Mouse (Mus musculus): ENCODE results near the gene AU022252. TPM values are rescaled to one million over a fixed set of nuclear protein-coding genes. Genes with fewer than 3 reads are reported as not detected.
A peak's percentile ranks its signal among the peaks of the same experiment; 100 is the strongest.

The AU022252 gene
- polyA plus RNA-seq, 1 experiment from 2014 or later: 24.0 TPM

- H3K27me3 ChIP-seq (ENCODE audit: control insufficient read depth, insufficient read depth, low read length): no peaks in the 10 kb centered on the region
- 86% methylated on average over 3 of the region's 3 CpGs for WGBS
- H3K4me3 ChIP-seq (ENCODE audit: low read depth, low read length): no peak overlapping the region
- no peak for ATAC-seq (ENCODE audit: insufficient number of reproducible peaks, insufficient read depth, low FRiP score, low read depth)
- H3K4me1 ChIP-seq (ENCODE audit: control insufficient read depth, insufficient read depth, low read length): no peaks in the 10 kb centered on the region; the same call in 1 of the 2 replicates
- H3K9me3 ChIP-seq (ENCODE audit: control insufficient read depth, low read depth, low read length): no peaks in the 10 kb centered on the region
- H3K36me3 ChIP-seq (ENCODE audit: control insufficient read depth, insufficient read depth, low read length): peaks cover 20% of the 10 kb centered on the region
- H3K27ac ChIP-seq (ENCODE audit: low read length): no peak overlapping the region
- no peak overlapping the region for H3K4me2 ChIP-seq (replicated peaks; ENCODE audit: low read depth, low read length)
- H3K9ac ChIP-seq (replicated peaks; ENCODE audit: low read depth, low read length): no peak overlapping the region
Observed at GRCm38 (mm10) chr4:119238661-119239060, 6.1 kb upstream of the AU022252 start.

DNA sequence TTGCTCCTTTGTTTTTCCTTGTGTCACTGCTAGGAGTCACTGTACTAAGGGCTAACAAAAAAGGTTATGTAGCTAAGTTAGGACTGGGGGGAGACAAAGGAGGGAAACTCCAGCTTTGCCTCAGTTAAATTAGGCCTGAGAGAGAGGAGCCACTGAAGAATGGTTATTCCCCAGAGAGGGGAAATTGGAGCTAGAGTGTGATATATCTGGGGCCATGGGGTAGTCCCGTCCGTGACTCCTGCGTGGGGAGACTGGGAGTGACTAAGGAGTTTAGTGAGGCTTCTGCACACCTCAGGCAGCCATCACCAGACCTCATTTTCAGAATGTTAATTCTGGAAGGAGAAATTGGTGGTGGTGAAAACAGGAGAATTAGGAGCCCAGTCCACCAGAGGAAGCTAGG, 1.8 kb upstream of the AU022252 start:
- H3K27me3 ChIP-seq (ENCODE audit: control insufficient read depth, insufficient read depth, low read length): no peaks in the 10 kb centered on the region
- H3K9me3 ChIP-seq (ENCODE audit: control insufficient read depth, low read depth, low read length): no peaks in the 10 kb centered on the region
- peaks cover 5% of the 10 kb centered on the region for H3K36me3 ChIP-seq (ENCODE audit: control insufficient read depth, insufficient read depth, low read length)
- 85% methylated on average over 3 of the region's 3 CpGs for WGBS
- no peak overlapping the region for H3K9ac ChIP-seq (replicated peaks; ENCODE audit: low read depth, low read length)
- H3K4me2 ChIP-seq (replicated peaks; ENCODE audit: low read depth, low read length): peak overlapping the region; percentile 67
- peaks cover 6% of the 10 kb centered on the region; the same call in 1 of the 2 replicates for H3K4me1 ChIP-seq (ENCODE audit: control insufficient read depth, insufficient read depth, low read length)
- peak overlapping the region; percentile 71; the same call in 1 of the 2 replicates for H3K4me3 ChIP-seq (ENCODE audit: low read depth, low read length)
- ATAC-seq (ENCODE audit: insufficient number of reproducible peaks, insufficient read depth, low FRiP score, low read depth): no peak
- no peak overlapping the region for H3K27ac ChIP-seq (ENCODE audit: low read length)

DNA sequence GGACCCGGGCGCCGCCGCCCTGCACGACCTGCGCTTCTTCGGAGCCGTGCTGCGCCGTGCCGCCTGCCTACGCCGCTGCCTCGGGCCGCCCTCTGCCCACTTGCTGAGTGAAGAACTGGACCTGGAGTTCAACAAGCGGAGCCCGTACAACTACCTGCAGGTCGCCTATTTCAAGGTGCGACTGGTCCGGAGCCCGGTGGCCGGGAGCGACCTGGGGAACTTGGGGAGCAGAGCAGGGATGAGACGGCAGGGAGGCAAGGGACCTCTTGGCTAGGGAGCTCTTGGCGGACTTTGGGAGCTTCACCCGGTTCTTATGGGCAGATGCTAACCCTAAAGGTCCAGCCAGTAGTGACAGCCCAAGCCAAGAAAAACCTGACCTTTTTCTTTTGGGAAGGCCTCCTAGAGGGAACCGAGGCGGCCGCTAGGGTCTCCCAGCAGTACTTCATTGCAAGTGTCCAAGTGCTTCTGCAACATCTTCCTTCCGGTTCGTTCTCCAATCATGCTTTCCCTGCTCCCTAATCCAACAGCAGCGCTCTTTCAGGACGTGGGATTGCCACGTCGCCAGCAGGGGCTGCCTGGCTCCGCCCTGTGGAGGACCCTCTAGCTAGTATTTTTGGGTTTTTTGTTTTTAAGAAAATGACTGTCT, 867 bp upstream of the AU022252 start:
- H3K9me3 ChIP-seq (ENCODE audit: control insufficient read depth, low read depth, low read length): no peaks in the 10 kb centered on the region
- peak overlapping the region; percentile 72 for H3K9ac ChIP-seq (replicated peaks; ENCODE audit: low read depth, low read length)
- H3K4me2 ChIP-seq (replicated peaks; ENCODE audit: low read depth, low read length): peak overlapping the region; percentile 67
- no peak for ATAC-seq (ENCODE audit: insufficient number of reproducible peaks, insufficient read depth, low FRiP score, low read depth)
- H3K4me3 ChIP-seq (ENCODE audit: low read depth, low read length): peak overlapping the region; percentile 71
- H3K27ac ChIP-seq (ENCODE audit: low read length): peak overlapping the region; percentile 48
- WGBS: 0% methylated on average over 34 of the region's 36 CpGs
- peaks cover 7% of the 10 kb centered on the region for H3K36me3 ChIP-seq (ENCODE audit: control insufficient read depth, insufficient read depth, low read length)
- peaks cover 6% of the 10 kb centered on the region; the same call in 1 of the 2 replicates for H3K4me1 ChIP-seq (ENCODE audit: control insufficient read depth, insufficient read depth, low read length)
- no peaks in the 10 kb centered on the region for H3K27me3 ChIP-seq (ENCODE audit: control insufficient read depth, insufficient read depth, low read length)

DNA sequence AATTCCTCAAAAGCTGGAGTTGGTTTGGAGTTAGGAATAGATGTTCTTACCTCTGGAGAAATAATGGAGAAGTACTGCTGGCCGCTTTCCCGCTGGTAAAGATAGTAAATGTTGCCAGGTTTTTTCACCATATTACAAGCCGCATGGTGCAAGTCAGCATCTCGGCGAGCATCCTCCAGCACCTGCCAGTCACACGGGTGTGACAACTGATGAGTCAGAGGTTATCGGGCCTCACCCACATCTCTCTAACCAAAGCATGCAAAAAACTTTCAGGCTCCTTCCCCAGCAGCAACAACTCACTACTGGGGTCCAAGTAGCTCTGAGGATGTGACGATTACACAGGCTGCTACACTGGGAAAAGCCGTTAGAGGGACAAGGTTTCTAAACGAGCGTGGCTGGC, 5.8 kb downstream of the AU022252 start:
- Histone ChIP-seq H3K9me3 (ENCODE audit: control insufficient read depth, low read depth, low read length) (no peaks in the 10 kb centered on the region), H3K27me3 (ENCODE audit: control insufficient read depth, insufficient read depth, low read length) (no peaks in the 10 kb centered on the region), H3K36me3 (ENCODE audit: control insufficient read depth, insufficient read depth, low read length) (peaks cover 43% of the 10 kb centered on the region), H3K27ac (ENCODE audit: low read length) (no peak overlapping the region), H3K9ac (replicated peaks; ENCODE audit: low read depth, low read length) (no peak overlapping the region), H3K4me1 (ENCODE audit: control insufficient read depth, insufficient read depth, low read length) (peaks cover 5% of the 10 kb centered on the region; the same call in 1 of the 2 replicates), H3K4me2 (replicated peaks; ENCODE audit: low read depth, low read length) (no peak overlapping the region), H3K4me3 (ENCODE audit: low read depth, low read length) (no peak overlapping the region)
- ATAC-seq (ENCODE audit: insufficient number of reproducible peaks, insufficient read depth, low FRiP score, low read depth): no peak
- 92% methylated on average over 11 of the region's 11 CpGs for WGBS

DNA sequence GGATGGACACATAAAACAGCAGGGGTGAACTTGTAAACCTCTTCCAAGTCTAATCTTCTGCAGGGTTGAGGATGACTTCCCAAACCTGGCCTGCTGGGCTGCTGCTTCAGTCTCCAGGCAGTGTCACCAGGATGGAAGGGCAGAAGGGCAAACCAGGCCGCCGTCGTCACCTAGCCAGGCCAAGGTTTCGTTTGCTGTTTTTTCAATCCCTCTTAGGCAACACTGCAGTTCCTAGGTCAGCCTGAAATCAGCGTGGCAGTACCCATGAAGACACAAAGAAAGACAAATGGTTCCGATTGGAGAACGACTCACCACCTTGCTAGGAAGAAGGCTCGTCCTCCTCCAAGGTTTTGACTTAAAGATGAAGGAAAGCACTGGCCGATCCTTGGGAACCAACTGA, 6.8 kb downstream of the AU022252 start:
- H3K4me1 ChIP-seq (ENCODE audit: control insufficient read depth, insufficient read depth, low read length): no peaks in the 10 kb centered on the region
- no peak overlapping the region for H3K4me2 ChIP-seq (replicated peaks; ENCODE audit: low read depth, low read length)
- H3K36me3 ChIP-seq (ENCODE audit: control insufficient read depth, insufficient read depth, low read length): peaks cover 43% of the 10 kb centered on the region
- H3K9me3 ChIP-seq (ENCODE audit: control insufficient read depth, low read depth, low read length): no peaks in the 10 kb centered on the region
- 89% methylated on average over 9 of the region's 9 CpGs for WGBS
- H3K27ac ChIP-seq (ENCODE audit: low read length): no peak overlapping the region
- no peak overlapping the region for H3K4me3 ChIP-seq (ENCODE audit: low read depth, low read length)
- no peak for ATAC-seq (ENCODE audit: insufficient number of reproducible peaks, insufficient read depth, low FRiP score, low read depth)
- H3K27me3 ChIP-seq (ENCODE audit: control insufficient read depth, insufficient read depth, low read length): no peaks in the 10 kb centered on the region
- H3K9ac ChIP-seq (replicated peaks; ENCODE audit: low read depth, low read length): no peak overlapping the region

- peaks cover 43% of the 10 kb centered on the region for H3K36me3 ChIP-seq (ENCODE audit: control insufficient read depth, insufficient read depth, low read length)
- H3K27ac ChIP-seq (ENCODE audit: low read length): no peak overlapping the region
- ATAC-seq (ENCODE audit: insufficient number of reproducible peaks, insufficient read depth, low FRiP score, low read depth): no peak
- H3K4me1 ChIP-seq (ENCODE audit: control insufficient read depth, insufficient read depth, low read length): no peaks in the 10 kb centered on the region
- H3K4me3 ChIP-seq (ENCODE audit: low read depth, low read length): no peak overlapping the region
- no peak overlapping the region for H3K4me2 ChIP-seq (replicated peaks; ENCODE audit: low read depth, low read length)
- H3K9me3 ChIP-seq (ENCODE audit: control insufficient read depth, low read depth, low read length): no peaks in the 10 kb centered on the region
- WGBS: 97% methylated on average over 3 of the region's 3 CpGs
- no peak overlapping the region for H3K9ac ChIP-seq (replicated peaks; ENCODE audit: low read depth, low read length)
- H3K27me3 ChIP-seq (ENCODE audit: control insufficient read depth, insufficient read depth, low read length): no peaks in the 10 kb centered on the region
Observed at GRCm38 (mm10) chr4:119224534-119224933, 8.0 kb downstream of the AU022252 start.

DNA sequence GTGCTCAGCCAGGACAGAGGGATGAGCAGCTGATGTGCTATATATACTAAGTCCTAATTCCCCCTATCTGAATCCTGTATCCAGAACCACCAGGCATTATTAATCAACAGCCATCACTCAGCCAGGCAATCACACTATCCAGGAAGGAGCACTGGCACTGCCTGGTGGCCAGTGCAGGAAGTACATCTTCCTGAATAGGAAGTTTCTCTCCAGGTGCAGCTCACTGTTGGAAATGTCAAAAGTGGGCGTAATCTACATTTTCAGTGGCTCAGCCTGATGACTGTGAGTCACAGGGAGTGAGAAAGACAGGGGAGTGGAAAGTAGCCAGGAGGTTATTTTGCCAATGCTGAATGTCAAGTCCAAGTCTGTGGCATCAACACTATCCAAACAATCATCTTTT, 8.8 kb downstream of the AU022252 start:
- no peak overlapping the region for H3K4me2 ChIP-seq (replicated peaks; ENCODE audit: low read depth, low read length)
- no peaks in the 10 kb centered on the region for H3K4me1 ChIP-seq (ENCODE audit: control insufficient read depth, insufficient read depth, low read length)
- H3K9ac ChIP-seq (replicated peaks; ENCODE audit: low read depth, low read length): no peak overlapping the region
- H3K9me3 ChIP-seq (ENCODE audit: control insufficient read depth, low read depth, low read length): no peaks in the 10 kb centered on the region
- no peak overlapping the region for H3K27ac ChIP-seq (ENCODE audit: low read length)
- WGBS: 100% methylated on average over 1 of the region's 1 CpGs
- H3K4me3 ChIP-seq (ENCODE audit: low read depth, low read length): no peak overlapping the region
- H3K36me3 ChIP-seq (ENCODE audit: control insufficient read depth, insufficient read depth, low read length): peaks cover 43% of the 10 kb centered on the region
- ATAC-seq (ENCODE audit: insufficient number of reproducible peaks, insufficient read depth, low FRiP score, low read depth): no peak
- H3K27me3 ChIP-seq (ENCODE audit: control insufficient read depth, insufficient read depth, low read length): no peaks in the 10 kb centered on the region

GRCm38 (mm10) chr4:119218169-119218568, 14.3 kb downstream of the AU022252 start, which contains the start of gene Tmem269:
Gene Tmem269, minus strand, starts transcription at chr4:119218217.
- Histone ChIP-seq H3K9ac (replicated peaks; ENCODE audit: low read depth, low read length) (no peak within 1 kb of the TSS), H3K27ac (ENCODE audit: low read length) (no peak within 1 kb of the TSS), H3K27me3 (ENCODE audit: control insufficient read depth, insufficient read depth, low read length) (no peaks in the 10 kb centered on the region), H3K4me1 (ENCODE audit: control insufficient read depth, insufficient read depth, low read length) (no peaks in the 10 kb centered on the region), H3K9me3 (ENCODE audit: control insufficient read depth, low read depth, low read length) (no peaks in the 10 kb centered on the region), H3K4me3 (ENCODE audit: low read depth, low read length) (no peak within 1 kb of the TSS), H3K4me2 (replicated peaks; ENCODE audit: low read depth, low read length) (no peak within 1 kb of the TSS), H3K36me3 (ENCODE audit: control insufficient read depth, insufficient read depth, low read length) (no peaks in the 10 kb centered on the region)
- ATAC-seq (ENCODE audit: insufficient number of reproducible peaks, insufficient read depth, low FRiP score, low read depth): peak; percentile 35; the same call in 1 of the 2 replicates
- WGBS: 14% methylated on average over 11 of the region's 11 CpGs

DNA sequence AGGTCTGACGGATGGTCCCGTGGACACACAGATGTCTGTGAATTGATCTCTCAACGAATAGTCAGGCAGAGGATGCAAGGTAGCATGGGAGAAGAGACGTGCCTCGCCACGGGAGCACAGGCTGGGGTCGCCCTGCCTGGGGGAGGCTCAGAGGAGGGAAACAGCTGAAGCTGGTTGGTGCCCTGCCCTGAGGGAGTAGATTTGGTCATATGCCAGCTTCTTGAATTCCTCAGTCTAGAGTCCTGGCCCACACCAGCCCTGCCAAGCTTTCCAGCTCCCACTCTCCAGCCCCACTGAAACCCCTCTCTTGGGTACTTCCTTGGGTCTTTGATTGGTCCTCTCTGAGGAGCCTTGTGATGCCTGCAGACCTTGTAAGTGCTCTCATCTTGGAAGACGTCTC, 15.8 kb downstream of the AU022252 start:
- Histone ChIP-seq H3K4me1 (ENCODE audit: control insufficient read depth, insufficient read depth, low read length) (no peaks in the 10 kb centered on the region), H3K4me3 (ENCODE audit: low read depth, low read length) (no peak overlapping the region), H3K9ac (replicated peaks; ENCODE audit: low read depth, low read length) (no peak overlapping the region), H3K36me3 (ENCODE audit: control insufficient read depth, insufficient read depth, low read length) (no peaks in the 10 kb centered on the region), H3K27me3 (ENCODE audit: control insufficient read depth, insufficient read depth, low read length) (no peaks in the 10 kb centered on the region), H3K9me3 (ENCODE audit: control insufficient read depth, low read depth, low read length) (no peaks in the 10 kb centered on the region), H3K27ac (ENCODE audit: low read length) (no peak overlapping the region), H3K4me2 (replicated peaks; ENCODE audit: low read depth, low read length) (no peak overlapping the region)
- 65% methylated on average over 8 of the region's 8 CpGs for WGBS
- no peak for ATAC-seq (ENCODE audit: insufficient number of reproducible peaks, insufficient read depth, low FRiP score, low read depth)

Measured in stomach, embryonic 14.5 days (tissue).